Mouse (Mus musculus) macrophage (primary cell): Measurements from ENCODE around the gene Cfap43. TPM values are rescaled to one million over a fixed set of nuclear protein-coding genes. Genes with fewer than 3 reads are reported as not detected.

Source experiments
- H3K27ac ChIP-seq: fragments of 350-480 bp; formaldehyde crosslinking; 2 replicates; pipeline ENCODE4 v1.9.0; 2021
- H3K36me3 ChIP-seq: fragments of 350-480 bp; formaldehyde crosslinking; 2 replicates; pipeline ENCODE4 v1.9.0; 2021; ENCODE audit errors: inconsistent target
- H3K4me3 ChIP-seq: fragments of 350-480 bp; formaldehyde crosslinking; 2 replicates; pipeline ENCODE4 v1.9.0; 2021; ENCODE audit errors: inconsistent target
- H3K79me2 ChIP-seq: fragments of 350-480 bp; formaldehyde crosslinking; 2 replicates; pipeline ENCODE4 v1.9.0; 2021; ENCODE audit errors: inconsistent target
- WGBS: methylation state at CpG from one replicate; pipeline ENCODE4 v1.1.7; 2026; ENCODE audit warnings: inconsistent platforms; ENCODE audit not compliant: missing documents; 5-methylcytosine and 5-hydroxymethylcytosine counted together
- polyA plus RNA-seq: library from polyadenylated mRNA; stranded (reverse); fragments of 250-400 nt; gene quantifications from 3 replicates; pipeline ENCODE4 v1.2.4, GENCODE M21; 2018; ENCODE audit warnings: inconsistent platforms

Gene Cfap43
- polyA plus RNA-seq, 1 experiment from 2014 or later = 0.11 TPM

DNA sequence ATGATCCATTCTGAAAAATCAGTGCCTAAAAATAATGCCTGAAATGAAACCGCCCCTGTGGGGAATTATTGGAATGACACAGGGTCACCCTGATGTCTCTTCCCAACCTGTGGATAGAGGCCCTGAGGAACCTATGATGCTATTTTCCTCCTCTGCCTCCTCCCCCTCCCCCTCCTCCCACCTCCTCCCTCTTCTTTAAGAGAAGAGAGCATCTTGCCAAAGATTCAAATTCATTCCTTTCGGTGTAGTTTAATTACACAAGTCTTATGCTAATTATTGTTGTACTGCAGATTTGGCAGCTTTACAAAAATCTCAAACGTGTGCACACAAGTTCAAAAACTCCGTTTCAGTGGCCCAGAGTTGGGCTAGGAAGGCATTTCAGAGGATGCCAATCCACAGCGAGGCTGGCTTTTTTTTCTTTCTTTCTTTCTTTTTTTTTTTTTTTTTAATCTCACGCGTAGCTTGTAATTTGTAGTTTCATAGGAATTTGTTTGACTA lies 193.4 kb downstream of the Cfap43 start:
- no peaks in the 10 kb centered on the region for H3K36me3 ChIP-seq
- 80% methylated on average over 5 of the region's 7 CpGs for WGBS
- H3K4me3 ChIP-seq = no peak overlapping the region
- no peak overlapping the region for H3K27ac ChIP-seq
- no peaks in the 10 kb centered on the region for H3K79me2 ChIP-seq

DNA sequence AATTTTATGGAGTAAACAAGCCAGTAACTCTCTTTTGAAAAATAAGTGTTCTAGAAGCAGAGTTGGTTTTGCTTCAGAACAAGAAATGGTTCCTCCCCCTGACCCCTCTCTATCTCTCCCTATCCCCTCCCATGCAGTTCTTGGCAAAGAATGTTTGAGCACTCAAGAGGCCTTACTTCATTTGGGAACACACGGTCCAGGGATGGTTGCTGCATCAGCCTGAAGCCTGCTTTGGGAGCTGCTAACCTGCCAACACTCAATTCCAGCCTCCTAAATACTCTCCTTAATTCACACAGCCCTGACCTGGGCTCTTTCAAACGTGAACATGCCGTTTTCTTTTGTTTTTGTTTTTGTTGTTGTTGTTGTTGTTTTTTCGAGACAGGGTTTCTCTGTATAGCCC lies 194.2 kb downstream of the Cfap43 start:
- H3K4me3 ChIP-seq = no peak overlapping the region
- no peak overlapping the region for H3K27ac ChIP-seq
- no peaks in the 10 kb centered on the region for H3K36me3 ChIP-seq
- 100% methylated on average over 1 of the region's 4 CpGs for WGBS
- H3K79me2 ChIP-seq = no peaks in the 10 kb centered on the region

DNA sequence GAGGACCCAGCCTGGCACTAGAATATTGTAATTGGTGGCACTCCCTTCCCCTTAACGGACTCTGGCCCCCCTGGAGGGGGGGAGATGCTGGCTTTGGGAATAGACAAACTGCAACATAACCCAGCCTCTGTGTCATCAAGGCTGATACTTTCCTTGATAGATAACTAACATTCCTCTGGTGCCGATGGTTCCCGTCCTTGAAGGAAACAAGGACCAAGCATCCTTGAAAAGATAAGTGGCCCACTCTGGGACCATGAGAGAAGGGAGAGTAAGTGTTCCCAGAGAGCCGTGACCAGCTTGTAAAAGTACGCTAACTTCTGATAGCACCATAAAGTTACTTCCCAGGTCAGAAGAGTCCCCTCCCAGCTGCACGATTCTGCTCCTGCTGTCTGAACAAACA lies 196.6 kb downstream of the Cfap43 start:
- Histone ChIP-seq H3K4me3 (no peak overlapping the region), H3K27ac (no peak overlapping the region), H3K79me2 (no peaks in the 10 kb centered on the region), H3K36me3 (no peaks in the 10 kb centered on the region)
- WGBS = 93% methylated on average over 6 of the region's 6 CpGs

DNA sequence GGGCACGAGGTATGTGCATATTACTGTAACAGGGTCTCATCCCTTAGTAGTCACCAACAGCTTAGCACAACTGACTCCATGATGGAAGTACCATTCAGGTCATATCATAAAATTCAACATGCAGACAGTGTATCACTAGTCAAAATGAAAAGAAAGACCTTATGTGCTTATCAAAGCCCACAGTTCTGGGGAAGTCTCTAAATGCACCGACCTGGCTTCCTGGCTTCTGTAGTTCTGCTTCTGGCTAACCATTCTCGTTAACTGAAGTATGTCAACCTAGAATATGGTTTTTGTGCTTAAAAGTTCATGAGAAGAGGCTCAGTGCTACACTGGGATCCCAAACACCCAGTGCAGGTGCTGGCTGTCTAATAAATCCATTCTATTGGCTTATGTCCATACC lies 199.9 kb downstream of the Cfap43 start:
- Histone ChIP-seq H3K36me3 (no peaks in the 10 kb centered on the region), H3K27ac (no peak overlapping the region), H3K4me3 (no peak overlapping the region), H3K79me2 (no peaks in the 10 kb centered on the region)
- 38% methylated on average over 3 of the region's 3 CpGs for WGBS

DNA sequence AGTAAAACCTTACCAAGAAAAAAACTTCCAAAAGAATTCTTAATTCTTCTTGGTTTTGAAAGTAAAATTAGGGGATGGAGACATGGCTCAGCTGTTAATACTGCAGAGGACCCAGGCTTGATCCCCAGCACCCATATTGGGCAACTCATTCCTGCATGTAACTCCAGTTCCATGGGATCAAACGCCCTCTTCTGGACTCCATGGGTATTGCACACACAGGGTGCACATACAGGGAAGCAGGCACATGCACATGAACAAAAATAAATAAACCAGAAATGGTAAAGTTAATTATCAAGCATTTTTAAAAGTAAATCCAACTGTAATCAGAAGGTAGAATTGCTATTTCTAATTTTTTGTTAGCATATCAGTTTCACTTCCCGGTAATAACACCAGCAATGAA lies 202.9 kb downstream of the Cfap43 start:
- Histone ChIP-seq H3K4me3 (no peak overlapping the region), H3K27ac (no peak overlapping the region), H3K36me3 (no peaks in the 10 kb centered on the region), H3K79me2 (no peaks in the 10 kb centered on the region)
- 69% methylated on average over 2 of the region's 2 CpGs for WGBS

DNA sequence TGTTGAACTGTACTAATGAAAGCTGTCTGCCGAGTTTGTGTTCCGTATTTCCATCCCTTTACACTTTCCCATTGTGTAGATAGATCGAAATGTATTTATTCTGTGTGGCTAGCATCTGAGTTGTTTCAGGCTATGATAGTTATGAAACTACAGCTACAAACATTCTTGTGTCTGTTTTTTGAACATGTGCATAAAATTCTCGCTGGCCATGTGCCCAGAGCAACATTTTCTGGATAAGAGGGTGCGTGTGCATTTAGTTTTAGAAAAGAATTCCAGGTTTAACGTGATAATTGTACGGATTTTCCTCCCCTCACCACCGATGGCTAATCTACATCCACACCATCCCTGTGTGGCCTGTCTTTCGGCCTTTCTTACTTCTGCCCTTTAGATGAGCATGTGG lies 205.6 kb downstream of the Cfap43 start:
- Histone ChIP-seq H3K79me2 (no peaks in the 10 kb centered on the region), H3K4me3 (no peak overlapping the region)
- 88% methylated on average over 8 of the region's 9 CpGs for WGBS

DNA sequence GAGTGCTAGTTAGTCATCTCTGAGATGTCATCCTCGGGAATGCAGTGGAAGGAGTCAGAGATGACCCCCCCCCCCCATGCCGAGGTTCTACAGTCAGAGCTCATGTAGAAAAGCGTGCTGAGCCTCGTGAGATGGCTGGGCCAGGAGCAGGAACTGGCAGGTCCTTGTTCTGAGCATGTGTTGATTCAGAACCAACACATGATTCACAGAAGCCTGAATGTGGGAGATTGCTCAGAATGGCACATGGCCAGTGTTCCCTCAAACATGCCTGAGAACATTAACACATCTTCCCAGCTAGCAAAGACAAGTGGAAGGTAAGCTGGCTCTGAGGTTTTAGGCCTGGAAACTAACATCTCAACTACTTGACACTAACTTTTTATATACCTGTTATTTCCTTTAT lies 208.7 kb downstream of the Cfap43 start:
- Histone ChIP-seq H3K4me3 (no peak overlapping the region), H3K79me2 (no peaks in the 10 kb centered on the region), H3K27ac (no peak overlapping the region), H3K36me3 (no peaks in the 10 kb centered on the region)
- 83% methylated on average over 4 of the region's 4 CpGs for WGBS

More for the DNA sequence above, 205.6 kb downstream of the Cfap43 start:
- Histone ChIP-seq H3K27ac (no peak overlapping the region), H3K36me3 (no peaks in the 10 kb centered on the region)

DNA sequence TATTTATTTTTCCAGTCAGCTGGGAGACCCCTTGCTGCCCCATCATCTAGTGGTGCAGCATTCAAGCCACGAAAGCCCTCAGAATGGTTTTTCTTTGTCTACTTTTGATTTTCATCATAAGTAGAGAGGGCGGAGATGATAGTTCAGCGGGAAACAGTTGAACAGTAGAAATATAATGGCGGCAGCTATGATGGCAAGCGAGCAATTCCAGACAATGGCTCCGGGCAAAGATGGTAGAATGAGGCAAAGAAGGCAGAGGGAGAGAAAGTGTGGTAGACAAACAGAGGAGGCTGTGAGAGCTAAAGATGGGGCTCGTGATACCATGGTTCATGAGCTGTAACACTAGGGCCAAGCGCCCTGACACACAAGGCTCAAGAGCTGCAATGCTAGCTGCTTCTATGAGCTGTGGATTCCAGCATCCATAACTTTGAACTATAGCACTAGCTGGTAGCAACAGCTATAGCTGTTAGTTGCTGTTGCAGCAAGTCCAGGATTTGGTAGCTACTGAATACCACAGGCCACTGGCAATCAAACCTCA lies 213.2 kb downstream of the Cfap43 start:
- Histone ChIP-seq H3K4me3 (no peak overlapping the region), H3K27ac (no peak overlapping the region), H3K79me2 (no peaks in the 10 kb centered on the region), H3K36me3 (no peaks in the 10 kb centered on the region)
- WGBS = 92% methylated on average over 8 of the region's 8 CpGs

DNA sequence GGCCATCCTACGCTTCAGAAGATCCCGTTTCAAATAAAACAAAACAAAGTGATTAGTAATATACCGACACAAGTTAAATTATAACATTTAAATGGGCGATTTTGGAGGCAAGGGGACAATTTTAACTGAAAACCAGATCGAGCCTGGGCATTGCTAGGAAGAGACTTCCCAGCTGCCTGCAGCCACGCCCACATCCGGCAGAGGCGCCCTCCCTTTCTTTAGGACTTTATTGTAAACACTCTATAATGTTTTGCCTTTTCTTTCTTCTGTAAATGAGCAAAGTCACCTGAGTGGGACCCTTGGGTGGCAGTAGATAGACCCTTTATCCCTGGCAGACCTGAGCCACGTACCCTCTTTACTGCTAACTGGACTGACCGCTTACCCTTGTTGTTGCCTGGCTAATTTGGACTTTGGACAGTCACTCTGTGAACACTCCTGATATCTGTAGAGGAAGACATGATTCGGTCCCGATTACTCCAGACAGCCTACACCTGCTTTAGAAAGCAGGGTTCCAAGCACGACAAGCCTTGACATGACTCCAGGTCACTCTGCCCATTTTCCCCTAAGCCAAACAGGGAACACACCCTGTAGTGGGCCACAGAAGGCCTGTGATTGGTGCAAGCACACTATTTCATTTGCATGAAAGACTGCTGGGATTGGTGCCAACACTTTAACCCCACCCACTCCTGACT lies 213.9 kb downstream of the Cfap43 start:
- no peak overlapping the region for H3K4me3 ChIP-seq
- H3K27ac ChIP-seq = no peak overlapping the region
- H3K36me3 ChIP-seq = no peaks in the 10 kb centered on the region
- 89% methylated on average over 11 of the region's 13 CpGs for WGBS
- H3K79me2 ChIP-seq = no peaks in the 10 kb centered on the region

DNA sequence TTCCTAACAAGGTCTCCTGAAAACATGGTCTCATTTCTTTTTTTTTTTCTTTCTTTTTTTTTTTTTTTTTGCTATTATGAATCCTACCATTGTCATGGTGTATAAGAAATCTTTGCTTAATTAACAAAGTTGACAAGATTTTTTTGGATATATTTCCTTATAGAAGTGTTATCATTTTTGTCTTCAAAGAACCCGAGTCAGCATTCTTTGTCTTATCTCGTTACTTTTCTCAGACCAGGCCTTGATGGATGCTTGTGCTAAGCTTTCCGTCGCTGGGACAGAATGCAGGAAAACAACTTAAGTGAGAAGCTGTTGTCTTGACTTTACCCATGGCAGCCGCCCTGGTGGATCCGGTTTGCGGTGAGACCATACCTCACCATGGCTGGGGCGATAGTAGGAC lies 218.6 kb downstream of the Cfap43 start:
- H3K4me3 ChIP-seq = no peak overlapping the region
- 98% methylated on average over 8 of the region's 8 CpGs for WGBS
- H3K27ac ChIP-seq = no peak overlapping the region
- H3K36me3 ChIP-seq = no peaks in the 10 kb centered on the region
- no peaks in the 10 kb centered on the region for H3K79me2 ChIP-seq

DNA sequence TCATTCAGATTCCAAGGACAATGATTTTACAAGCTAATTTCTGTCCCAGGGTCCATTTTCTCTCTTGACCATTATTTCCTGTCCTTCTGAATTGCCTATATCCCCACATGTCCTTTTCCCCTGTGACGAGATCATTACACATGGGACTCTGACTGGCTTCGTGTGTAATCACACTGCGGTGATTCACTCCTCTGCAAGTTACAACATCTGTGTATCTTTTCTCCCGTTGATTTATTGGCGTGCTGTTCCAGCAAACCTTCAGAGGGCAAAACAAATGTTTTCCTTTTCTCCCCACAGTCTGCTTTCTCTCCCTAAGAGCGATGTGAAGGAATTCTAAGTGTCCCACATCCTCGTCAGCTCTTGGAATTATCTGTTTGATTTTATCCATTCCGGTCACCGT lies 219.3 kb downstream of the Cfap43 start:
- Histone ChIP-seq H3K79me2 (no peaks in the 10 kb centered on the region), H3K27ac (no peak overlapping the region), H3K4me3 (no peak overlapping the region), H3K36me3 (no peaks in the 10 kb centered on the region)
- 81% methylated on average over 9 of the region's 9 CpGs for WGBS

DNA sequence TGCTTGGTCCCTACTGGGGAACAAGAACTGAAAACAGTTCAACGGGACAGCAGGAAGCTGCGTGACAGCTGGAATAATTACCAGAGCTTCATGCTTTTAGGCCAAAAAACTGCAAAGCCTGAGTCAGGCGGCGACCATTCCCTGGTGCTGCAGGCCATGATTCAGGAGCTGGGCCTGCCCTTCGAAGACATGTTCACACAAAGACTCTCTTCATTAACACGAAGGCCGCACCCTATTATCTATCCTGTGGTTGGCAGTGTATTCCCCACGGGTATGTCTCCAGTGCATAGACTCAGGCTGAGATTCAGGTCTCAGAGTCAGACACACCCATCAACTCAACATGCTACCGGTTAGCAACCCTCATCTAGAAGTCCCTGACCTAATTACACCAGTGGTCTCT lies 220.8 kb downstream of the Cfap43 start:
- Histone ChIP-seq H3K4me3 (no peak overlapping the region), H3K79me2 (no peaks in the 10 kb centered on the region), H3K36me3 (no peaks in the 10 kb centered on the region), H3K27ac (no peak overlapping the region)
- 76% methylated on average over 9 of the region's 9 CpGs for WGBS

DNA sequence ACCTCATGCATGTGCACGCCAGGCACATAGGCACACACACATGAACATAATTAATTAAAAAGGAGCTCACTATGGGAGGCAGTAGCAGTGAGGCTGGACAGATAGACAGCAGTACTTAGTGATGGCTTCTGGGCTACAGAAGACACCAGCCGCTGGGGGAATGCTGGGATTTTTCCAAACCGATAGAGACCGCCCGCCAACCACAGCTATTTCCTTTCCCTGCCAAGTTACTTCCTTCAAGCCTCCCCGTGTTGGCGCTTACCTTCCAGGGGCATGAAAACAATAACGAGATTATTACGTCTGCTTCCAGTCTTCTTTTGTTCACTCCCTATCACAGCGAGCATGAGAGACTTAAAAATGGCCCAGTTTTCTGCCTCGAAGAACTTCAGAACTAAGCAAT lies 222.0 kb downstream of the Cfap43 start:
- Histone ChIP-seq H3K79me2 (no peaks in the 10 kb centered on the region), H3K4me3 (no peak overlapping the region), H3K36me3 (no peaks in the 10 kb centered on the region), H3K27ac (no peak overlapping the region)
- WGBS = 33% methylated on average over 11 of the region's 11 CpGs

DNA sequence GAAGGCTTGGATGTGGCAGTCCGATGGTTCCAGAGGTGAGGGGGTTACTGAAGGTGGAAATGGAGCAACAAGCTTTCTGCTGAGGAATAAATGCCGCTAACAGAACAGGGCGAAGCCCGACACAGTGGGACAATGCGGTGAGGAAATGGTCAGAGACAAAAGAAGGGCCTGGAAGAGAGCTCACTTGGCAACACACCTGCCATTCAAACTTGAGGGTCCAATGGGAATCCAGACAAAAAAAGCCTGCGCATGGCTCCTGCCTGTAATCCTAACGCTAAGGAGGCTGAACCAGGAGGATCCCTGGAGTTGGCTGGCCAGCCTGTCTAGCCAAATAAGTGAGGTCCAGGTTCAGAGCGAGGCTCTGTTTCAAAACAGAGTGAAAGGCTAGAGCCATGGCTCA lies 222.7 kb downstream of the Cfap43 start:
- Histone ChIP-seq H3K36me3 (no peaks in the 10 kb centered on the region), H3K27ac (no peak overlapping the region), H3K4me3 (no peak overlapping the region), H3K79me2 (no peaks in the 10 kb centered on the region)
- 94% methylated on average over 8 of the region's 8 CpGs for WGBS

DNA sequence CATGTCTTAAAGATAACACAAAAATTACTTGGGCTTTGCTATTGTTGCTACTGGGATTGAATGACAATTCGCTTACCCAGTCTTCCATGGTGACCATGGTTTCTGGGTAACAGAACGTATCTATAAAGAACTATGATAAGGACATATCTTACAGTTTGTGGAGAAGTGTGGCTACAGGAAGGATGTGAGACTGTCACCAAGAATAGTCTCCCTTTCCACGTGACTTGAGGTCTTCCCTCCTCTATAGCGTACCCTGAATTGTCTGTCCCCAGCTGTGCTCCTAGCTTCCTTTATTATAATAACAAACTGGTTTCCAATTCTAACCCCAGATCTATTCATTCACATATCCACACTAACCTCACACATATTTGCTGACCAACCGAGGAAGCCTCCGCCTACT lies 223.4 kb downstream of the Cfap43 start:
- no peaks in the 10 kb centered on the region for H3K79me2 ChIP-seq
- H3K4me3 ChIP-seq = no peak overlapping the region
- WGBS = 45% methylated on average over 6 of the region's 6 CpGs
- H3K36me3 ChIP-seq = no peaks in the 10 kb centered on the region
- H3K27ac ChIP-seq = no peak overlapping the region

DNA sequence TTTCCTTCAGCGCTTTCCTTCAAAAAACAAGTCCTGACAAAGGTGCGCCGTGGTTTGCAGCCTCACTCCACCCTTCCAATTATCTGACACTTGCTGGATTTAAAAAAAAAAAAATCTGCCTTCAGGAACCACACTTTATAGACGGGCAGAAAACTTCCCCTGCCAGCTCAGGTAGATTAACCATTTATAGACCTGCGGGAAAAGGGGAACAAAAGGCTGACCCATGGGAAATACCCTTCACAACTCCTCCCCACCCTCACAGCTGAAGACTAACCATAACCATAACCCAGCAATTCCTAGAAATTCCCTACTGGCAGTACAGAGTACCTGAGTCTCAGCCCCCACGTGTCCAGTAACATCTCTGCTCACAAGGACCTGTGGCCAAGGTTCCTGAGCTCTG lies 227.1 kb downstream of the Cfap43 start, which contains the start of gene Col17a1:
TSS of gene Col17a1 (minus strand) at position 101 of the 400 bp plus-strand sequence.
- 58% methylated on average over 6 of the region's 6 CpGs for WGBS
- H3K4me3 ChIP-seq = no peak within 1 kb of the TSS
- no peaks in the 10 kb centered on the region for H3K79me2 ChIP-seq
- H3K36me3 ChIP-seq = no peaks in the 10 kb centered on the region
- H3K27ac ChIP-seq = no peak within 1 kb of the TSS
